Mouse (Mus musculus) left cerebral cortex, adult 2 months (tissue): ENCODE results near the gene Vmn1r160. TPM values are rescaled to one million over a fixed set of nuclear protein-coding genes. Genes with fewer than 3 reads are reported as not detected.
"Not testable (repeated sequence)": the region's sequence is repeated elsewhere in the genome, so short reads cannot be mapped to it uniquely, and the experiment has no call there.

Source experiments
- DNase-seq, 2 experiments: peaks; one replicate each; pipeline ENCODE4 v3.0.0; 2021 to 2022; ENCODE audit warnings: low spot score in 2 of 2, mixed read lengths in 1 of 2; ENCODE audit errors: extremely low spot score in 1 of 2
- H3K27ac ChIP-seq: fragments of 200-600 bp; 2 replicates; pipeline ENCODE4 v1.8.1; 2022
- H3K4me3 ChIP-seq: fragments of 200-600 bp; 2 replicates; pipeline ENCODE4 v1.8.1; 2022
- intact Hi-C: fragments of 180-260 bp; cut with DNase I; formaldehyde crosslinking; loops from one replicate; pipeline ENCODE4 v1.15.1; 2025
- long read RNA-seq, 2 experiments: library from polyadenylated mRNA; stranded (forward); transcript quantifications; one replicate each; pipeline ENCODE4 v2.0.0; 2021; ENCODE audit warnings: borderline mapping rate in 2 of 2
- total RNA-seq, 2 experiments: library from RNA; stranded (reverse); gene quantifications; 2 replicates each; pipeline ENCODE4 v1.2.3; 2021

The Vmn1r160 gene
- not detected for total RNA-seq
- long read RNA-seq, experiment 1 = 0 reads
- long read RNA-seq, experiment 2 = 0 reads

- H3K27ac ChIP-seq, intact Hi-C loops, DNase-seq, H3K4me3 ChIP-seq: not testable (repeated sequence)
Observed at GRCm38 (mm10) chr7:22870924-22871323, at the start of gene Vmn1r160. TSS of gene Vmn1r160 (plus strand) at chr7:22871224.

GRCm38 (mm10) chr7:22843505-22843904, 27.5 kb upstream of the Vmn1r160 start, which contains the start of gene Vmn1r159:
TSS of gene Vmn1r159 (minus strand) at chr7:22843605.
- DNase-seq, H3K27ac ChIP-seq, intact Hi-C loops, H3K4me3 ChIP-seq: not testable (repeated sequence)

Other genes with a start within 250 kb of the Vmn1r160 start
- gene Vmn1r155, start 213.2 kb upstream of the Vmn1r160 start, total RNA-seq = not detected
- gene Gm8693, start 178.9 kb upstream of the Vmn1r160 start, total RNA-seq = not detected
- gene Gm4567, start 151.5 kb upstream of the Vmn1r160 start, total RNA-seq = not detected
- gene Vmn1r157, start 109.5 kb upstream of the Vmn1r160 start, total RNA-seq = not detected
- not detected for gene Vmn1r158, start 80.4 kb upstream of the Vmn1r160 start, total RNA-seq
- not detected for gene Vmn1r159, start 27.6 kb upstream of the Vmn1r160 start, total RNA-seq
- not detected for gene Gm4214, start 113.4 kb downstream of the Vmn1r160 start, total RNA-seq
- not detected for gene Gm4216, start 148.7 kb downstream of the Vmn1r160 start, total RNA-seq
- not detected for gene Vmn1r163, start 184.3 kb downstream of the Vmn1r160 start, total RNA-seq
- not detected for gene Gm8720, start 196.2 kb downstream of the Vmn1r160 start, total RNA-seq